Mouse (Mus musculus) brain, embryonic 14.5 days (tissue): Measurements from ENCODE around the gene U2af1l4. TPM values are rescaled to one million over a fixed set of nuclear protein-coding genes. Genes with fewer than 3 reads are reported as not detected.

Source experiments
- DNase-seq: peaks from one replicate; pipeline ENCODE4 v3.0.0-alpha.2; 2011; ENCODE audit warnings: low read depth
- CTCF ChIP-seq: fragments of 200-500 bp; IDR thresholded peaks from 2 replicates; pipeline ENCODE4 v1.5.1; 2012; ENCODE audit warnings: inconsistent platforms, mild to moderate bottlenecking, moderate library complexity, borderline replicate concordance; ENCODE audit not compliant: insufficient read depth, insufficient read length; ENCODE audit errors: extremely low read depth
- POLR2A ChIP-seq: fragments of 200-500 bp; IDR thresholded peaks from 2 replicates; pipeline ENCODE4 v1.6.1; 2012; ENCODE audit warnings: mild to moderate bottlenecking, inconsistent platforms, borderline replicate concordance; ENCODE audit not compliant: poor library complexity, insufficient read depth, insufficient read length, severe bottlenecking; ENCODE audit errors: extremely low read depth
- polyA plus RNA-seq: library from polyadenylated mRNA; depleted of rRNA; stranded (reverse); fragments of >200 nt; gene quantifications from 2 replicates; pipeline ENCODE4 v1.2.3, GENCODE M21; 2012

Gene U2af1l4
- polyA plus RNA-seq, 1 experiment = 69.3 TPM

DNA sequence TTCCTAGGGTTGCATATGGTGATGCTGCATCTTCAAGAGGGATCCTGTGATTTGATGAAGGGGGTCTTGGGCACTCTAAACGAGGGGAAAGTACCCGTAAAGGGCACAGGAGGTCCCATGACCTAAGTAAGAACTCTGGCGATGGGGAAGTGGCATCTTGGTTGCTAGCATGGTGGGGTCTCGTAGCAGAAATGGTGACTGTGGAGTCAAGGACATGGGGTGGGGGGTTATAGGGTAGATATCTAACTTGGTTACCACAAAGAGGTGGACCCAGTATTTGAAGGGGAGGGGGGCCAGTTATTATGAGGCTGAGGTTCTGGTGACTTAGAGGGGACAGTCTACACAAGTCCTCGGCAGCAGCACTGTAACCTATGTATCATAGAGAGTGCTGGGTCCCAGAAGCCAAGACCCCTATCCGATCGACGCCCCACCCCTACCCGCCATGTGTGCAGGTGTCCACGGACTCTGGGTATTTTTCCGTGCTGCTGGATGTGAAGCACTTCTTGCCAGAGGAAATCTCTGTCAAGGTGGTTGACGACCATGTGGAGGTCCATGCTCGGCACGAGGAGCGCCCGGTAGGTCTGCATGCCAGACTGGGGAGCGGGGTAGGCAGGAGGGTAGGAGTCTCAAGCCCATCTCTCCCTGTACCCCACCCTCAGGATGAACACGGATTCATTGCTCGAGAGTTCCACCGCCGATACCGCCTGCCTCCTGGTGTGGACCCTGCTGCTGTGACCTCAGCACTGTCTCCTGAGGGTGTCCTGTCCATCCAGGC lies 9.1 kb upstream of the U2af1l4 start:
- TF ChIP-seq CTCF (no peak), POLR2A (no peak)
- no peak for DNase-seq

DNA sequence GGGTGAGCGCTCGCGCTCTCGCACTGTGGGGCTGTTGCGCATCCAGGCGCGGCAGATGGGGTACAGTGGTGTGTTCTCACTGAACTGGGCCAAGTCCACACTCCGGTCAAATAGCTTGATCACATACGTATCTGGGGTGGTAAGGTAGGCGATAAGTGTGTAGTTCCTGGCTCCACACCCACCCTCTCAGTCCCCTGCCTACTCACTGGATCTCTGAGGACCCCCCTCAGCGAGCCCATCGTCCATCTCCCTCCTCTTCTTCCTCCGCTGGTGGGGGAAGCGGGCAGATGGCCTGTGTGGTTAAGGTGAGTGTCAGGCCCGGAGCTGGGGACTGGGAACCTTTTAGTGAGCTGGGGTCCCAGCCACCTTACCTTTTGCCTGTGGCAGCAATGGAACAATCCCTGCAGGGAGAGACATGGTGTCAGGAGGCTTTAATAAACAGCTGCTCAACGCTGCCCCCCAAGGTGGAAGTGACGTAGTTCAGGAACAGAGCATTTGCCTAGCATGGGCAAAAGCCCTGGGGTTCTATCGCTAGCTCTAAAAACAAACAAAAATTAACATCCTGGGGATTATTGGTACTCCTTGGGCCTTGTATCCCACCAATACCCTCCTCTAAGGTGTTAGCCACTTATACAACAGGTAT lies 6.1 kb upstream of the U2af1l4 start:
- TF ChIP-seq CTCF = peak; percentile 35; the same call in 1 of the 2 replicates
- TF ChIP-seq POLR2A = no peak

DNA sequence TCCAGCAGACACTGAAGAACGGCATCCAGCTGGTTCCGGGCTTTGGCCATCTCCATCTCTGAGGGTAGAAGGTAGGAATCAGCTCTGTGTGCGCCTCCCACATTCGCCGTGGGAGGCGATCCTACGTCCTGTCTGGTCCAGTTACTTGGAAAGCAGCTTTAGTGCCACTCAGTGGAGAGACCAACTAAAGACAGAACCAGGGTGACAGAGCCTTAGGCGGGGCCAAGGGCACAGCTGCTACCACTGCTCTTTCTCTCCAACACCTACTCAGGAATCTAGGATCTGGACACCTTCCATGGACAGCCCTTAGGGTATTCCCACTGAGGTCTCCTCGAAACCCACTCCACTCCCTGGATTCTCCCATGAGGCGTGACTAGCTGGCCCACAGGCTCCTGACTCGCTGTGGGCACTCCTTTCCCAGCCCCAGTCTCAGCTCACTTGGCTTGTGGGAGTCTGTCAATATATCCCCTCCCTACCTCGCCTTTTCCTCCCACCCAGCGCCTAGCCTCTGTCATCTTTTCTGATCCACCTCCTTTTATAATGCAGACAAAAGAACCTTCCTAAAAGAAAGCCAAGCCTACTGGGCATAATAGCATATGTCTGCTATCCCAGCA lies 5.1 kb upstream of the U2af1l4 start:
- no peak for TF ChIP-seq POLR2A
- no peak for TF ChIP-seq CTCF
- no peak for DNase-seq

More for the DNA sequence above, 6.1 kb upstream of the U2af1l4 start:
- DNase-seq = no peak

DNA sequence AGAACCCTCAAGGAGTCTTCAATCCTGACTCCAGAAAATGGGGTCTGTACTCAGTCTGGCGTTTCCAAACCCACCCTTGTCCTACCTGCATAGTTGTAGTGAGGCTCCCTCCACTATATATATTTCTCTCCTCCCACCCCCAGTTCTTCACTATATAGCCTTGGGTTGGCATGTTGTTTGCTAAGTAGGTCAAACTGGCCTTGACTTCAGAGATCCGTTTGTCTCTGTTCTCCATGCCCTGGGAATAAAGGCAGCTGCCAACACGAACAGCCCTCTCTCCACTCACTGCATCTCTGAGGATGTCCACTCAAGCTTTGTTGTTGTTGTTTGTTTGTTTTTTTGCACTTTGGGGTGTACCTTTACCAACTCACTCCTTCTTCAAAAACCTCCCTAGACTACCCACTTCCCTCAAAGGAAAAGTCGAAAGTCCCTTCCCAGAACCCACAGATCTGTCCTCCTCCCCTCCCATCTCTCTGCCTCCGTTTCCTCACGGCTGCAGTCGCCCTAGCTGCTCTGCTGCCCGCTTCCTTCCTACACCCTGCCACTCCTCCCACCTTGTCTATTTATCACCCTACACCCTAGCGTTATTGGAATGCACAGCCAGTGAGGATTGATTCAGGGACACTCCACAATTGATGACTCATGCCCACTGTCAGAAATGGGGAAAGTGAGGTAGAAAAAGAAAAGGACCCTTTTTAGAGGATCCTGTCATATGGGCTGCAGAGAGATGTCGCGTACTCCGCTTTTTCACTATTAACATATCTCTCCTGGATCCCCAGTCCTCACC lies 4.3 kb upstream of the U2af1l4 start:
- DNase-seq = no peak
- TF ChIP-seq CTCF = no peak
- no peak for TF ChIP-seq POLR2A

DNA sequence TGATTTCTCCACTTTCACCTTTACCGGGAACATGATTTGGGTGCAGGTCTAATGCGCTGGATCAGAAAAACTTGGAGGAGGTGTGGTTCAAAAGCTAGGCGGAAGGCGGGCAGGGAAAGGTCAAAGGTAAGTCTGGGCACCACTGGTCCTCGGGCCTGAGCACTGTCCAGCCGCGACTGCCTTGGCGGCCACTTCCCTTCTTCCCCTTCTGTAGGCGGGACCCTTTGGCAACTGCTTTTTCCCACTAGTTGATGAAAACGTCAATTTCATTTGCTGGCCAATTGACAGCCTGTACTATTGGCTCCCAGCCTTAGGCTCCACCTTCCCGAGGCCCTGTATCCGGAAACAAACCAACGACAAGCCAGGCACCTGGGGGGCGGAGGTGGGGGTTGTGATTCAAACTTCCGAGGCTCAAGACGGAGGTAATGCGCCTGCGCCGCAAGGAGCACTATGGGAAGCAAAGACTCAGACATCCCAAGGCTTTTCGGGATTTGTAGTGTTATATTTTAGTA lies 3.6 kb upstream of the U2af1l4 start, which contains the start of gene Lin37:
Gene Lin37 (minus strand): TSS at position 396 of the 512 bp plus-strand sequence.
- TF ChIP-seq CTCF (no peak), POLR2A (peak; percentile 63; the same call in 1 of the 2 replicates)
- peak; percentile 100 for DNase-seq

DNA sequence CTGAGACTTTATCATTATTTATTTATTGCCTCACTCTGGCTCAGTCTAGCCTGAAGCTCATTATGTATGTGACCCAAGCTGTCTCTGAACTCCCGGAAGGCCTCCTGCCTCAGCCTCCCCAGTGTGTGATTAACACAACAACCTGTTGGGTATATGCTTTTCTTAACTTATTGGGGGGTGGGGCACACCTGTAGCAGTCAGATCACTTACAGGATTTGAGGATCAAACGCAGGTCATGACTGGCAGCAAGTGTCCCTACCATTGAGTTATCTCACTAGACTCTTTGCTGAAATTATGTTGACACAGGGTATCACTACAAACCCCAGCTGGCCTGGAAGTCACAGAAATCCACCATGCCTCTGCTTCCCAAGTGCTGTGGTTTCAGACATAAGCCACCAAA lies 2.8 kb upstream of the U2af1l4 start:
- TF ChIP-seq POLR2A (no peak), CTCF (no peak)
- DNase-seq = no peak

DNA sequence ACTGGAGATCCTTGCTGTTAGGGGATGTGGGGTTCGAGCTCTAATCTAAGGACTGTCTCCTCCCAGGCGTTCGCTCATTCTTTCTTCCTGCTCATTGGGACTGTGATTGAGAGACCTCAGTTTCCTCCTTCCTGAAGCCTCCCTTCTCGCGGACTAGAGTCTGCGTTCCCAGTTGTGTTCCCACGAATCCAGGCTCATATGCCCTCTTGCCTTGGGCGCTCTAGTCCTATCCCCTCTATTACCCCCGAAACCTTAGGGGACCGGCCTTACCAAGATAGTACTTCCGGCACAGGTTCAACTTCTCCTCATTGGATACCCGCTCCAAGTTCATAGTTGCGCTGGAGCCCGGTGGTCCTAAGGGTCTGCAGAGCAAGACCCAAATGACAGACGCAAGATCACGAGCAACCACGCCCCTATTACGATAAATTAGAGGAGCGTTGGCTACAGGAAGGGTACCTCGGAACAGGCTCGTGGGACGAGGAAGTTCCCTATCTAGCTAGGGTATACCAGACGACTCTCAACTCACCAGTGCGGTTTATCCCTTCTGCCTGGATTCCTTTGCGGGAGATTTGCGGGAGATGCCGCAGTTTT lies 480 bp upstream of the U2af1l4 start:
- no peak for DNase-seq
- TF ChIP-seq CTCF (no peak), POLR2A (no peak)

DNA sequence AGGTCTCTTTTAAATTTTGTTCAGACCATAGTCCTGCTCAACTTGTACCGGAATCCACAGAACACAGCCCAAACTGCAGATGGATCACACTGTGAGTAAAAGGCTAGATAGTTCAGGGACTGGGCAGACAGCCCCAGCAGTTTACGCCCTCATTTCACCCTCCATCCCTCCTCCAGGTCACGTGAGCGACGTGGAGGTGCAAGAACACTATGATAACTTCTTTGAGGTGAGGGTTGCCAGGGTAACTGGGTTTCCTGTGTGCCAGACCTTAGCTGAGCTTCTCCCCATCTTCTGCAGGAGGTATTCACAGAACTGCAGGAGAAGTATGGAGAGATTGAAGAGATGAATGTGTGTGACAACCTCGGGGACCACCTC lies 792 bp downstream of the U2af1l4 start:
- TF ChIP-seq CTCF (no peak), POLR2A (no peak)
- DNase-seq = no peak

DNA sequence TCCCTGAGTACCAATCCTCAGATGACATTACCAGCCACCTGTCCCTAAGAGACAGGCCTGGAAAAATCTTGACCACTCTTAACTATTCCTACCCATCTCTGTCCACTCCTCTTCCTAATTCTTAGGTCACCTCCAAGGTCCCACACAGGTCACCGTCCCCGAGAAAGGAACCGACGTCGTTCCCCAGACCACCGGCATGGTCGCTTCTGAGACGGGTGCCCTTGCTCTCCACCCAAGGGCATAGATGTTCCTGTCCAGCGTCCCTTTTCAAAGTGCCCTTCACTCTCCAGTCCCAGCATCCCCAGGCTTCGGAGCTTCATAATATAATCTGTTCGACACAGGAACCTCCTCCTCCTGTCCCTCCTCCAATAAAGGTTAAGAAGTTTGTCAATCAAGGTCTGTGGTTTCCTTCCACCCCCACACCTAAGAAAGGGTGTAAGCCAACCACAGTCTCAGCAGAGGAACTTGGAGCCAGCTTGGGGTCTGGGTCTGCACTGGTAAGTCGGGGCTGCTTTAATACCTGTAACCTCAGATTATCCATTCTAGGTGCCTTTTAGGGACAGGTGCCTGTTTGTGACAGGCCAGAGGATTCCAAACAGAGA lies 2.0 kb downstream of the U2af1l4 start, which contains the start of gene Igflr1:
Gene Igflr1 (plus strand): TSS at position 458 of the 602 bp plus-strand sequence.
- TF ChIP-seq CTCF (no peak), POLR2A (no peak)
- DNase-seq = no peak

DNA sequence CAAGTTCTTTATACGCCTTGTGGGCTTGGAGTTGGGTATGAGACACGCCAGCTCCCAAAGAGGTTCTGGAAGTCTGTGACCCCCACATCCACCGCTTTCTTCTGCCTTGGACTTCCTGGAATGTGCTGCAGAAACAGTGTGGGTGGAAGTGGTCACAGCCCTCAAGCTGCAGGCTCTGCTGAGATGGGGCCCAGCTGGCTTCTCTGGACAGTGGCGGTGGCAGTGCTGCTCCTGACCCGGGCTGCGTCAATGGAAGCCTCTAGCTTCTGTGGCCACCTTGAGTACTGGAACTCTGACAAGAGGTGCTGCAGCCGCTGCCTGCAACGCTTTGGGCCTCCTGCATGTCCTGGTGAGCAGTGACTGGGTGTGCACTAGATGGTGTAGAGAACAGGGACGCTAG lies 2.9 kb downstream of the U2af1l4 start:
- DNase-seq = no peak
- no peak for TF ChIP-seq POLR2A
- TF ChIP-seq CTCF = no peak

DNA sequence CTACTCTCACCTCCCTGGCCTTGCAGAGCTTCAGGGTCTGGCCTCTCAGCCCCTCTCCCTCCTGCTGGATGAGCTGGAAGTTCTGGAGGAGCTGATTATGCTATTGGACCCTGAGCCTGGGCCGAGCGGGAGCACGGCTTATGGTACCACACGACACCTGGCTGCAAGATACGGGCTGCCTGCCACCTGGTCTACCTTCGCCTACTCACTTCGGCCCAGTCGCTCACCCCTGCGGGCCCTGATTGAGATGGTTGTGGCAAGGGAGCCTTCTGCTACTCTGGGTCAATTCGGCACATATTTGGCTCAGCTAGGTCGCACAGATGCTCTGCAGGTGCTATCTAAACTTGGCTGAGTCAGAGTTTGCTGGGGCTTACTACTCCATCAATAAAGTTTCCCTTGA lies 4.5 kb downstream of the U2af1l4 start:
- no peak for DNase-seq
- TF ChIP-seq CTCF (no peak), POLR2A (no peak)

DNA sequence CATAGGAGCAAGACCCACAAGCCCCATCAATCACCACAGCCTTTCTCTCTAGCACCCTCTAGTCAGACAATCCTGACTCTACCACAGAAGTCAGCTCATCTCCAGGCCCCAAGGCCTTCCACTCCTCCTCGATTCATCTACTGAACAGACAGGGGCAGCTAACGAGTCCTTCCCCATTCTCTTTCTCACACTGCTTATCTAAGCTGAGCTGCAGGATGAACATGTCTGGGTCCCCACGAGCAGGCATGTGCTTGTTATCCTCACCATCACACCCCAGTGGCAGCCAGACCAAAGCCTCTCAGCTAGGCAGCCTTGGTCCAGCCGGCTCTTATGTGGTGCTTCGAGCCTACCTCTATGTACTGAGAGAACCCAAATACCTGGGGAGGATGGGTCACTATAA lies 9.3 kb downstream of the U2af1l4 start:
- TF ChIP-seq CTCF = no peak
- TF ChIP-seq POLR2A = no peak
- no peak for DNase-seq
